ENCODE assay signal across 8 mouse cellular contexts in genomic region chr10:115478441-115479141, GRCm38 (mm10).
A peak's percentile ranks its signal among the peaks of the same experiment; 100 is the strongest.
DNase-seq lines count a peak whose midpoint lies in the region; ATAC-seq lines count a peak whose summit lies in the region.

No protein-coding gene starts in this region.

- no peaks in the 10 kb centered on the region; the same call in 1 of the 2 replicates for H3K9me3 ChIP-seq in megakaryocyte, embryonic 14.5 days
- H3K9me3 ChIP-seq in limb, embryonic 12.5 days = no peaks in the 10 kb centered on the region
- H3K9me3 ChIP-seq in neural tube, embryonic 14.5 days (ENCODE audit: control insufficient read depth, low read length) = no peaks in the 10 kb centered on the region

- peak overlapping the region; percentile 53 for H3K4me3 ChIP-seq in megakaryocyte, embryonic 14.5 days (replicated peaks)
- H3K4me3 ChIP-seq in limb, embryonic 12.5 days (replicated peaks) = peak overlapping the region; percentile 26
- no peak overlapping the region for H3K4me3 ChIP-seq in neural tube, embryonic 14.5 days (ENCODE audit: low read depth, low read length)

- peak overlapping the region; percentile 57 for H3K4me2 ChIP-seq in limb, embryonic 12.5 days
- H3K4me2 ChIP-seq in neural tube, embryonic 14.5 days (ENCODE audit: low read depth, low read length) = peak overlapping the region; percentile 38

- H3K9ac ChIP-seq in limb, embryonic 12.5 days (replicated peaks) = no peak overlapping the region; the same call in 1 of the 2 replicates
- H3K9ac ChIP-seq in neural tube, embryonic 14.5 days (replicated peaks; ENCODE audit: low read depth, low read length) = no peak overlapping the region

- 13% methylated on average over 19 of the region's 20 CpGs for WGBS in limb, embryonic 12.5 days
- WGBS in neural tube, embryonic 14.5 days = 13% methylated on average over 20 of the region's 20 CpGs

- DNase-seq in cerebellum, adult 9-10 months = no peak
- no peak for DNase-seq in urinary bladder, postnatal 14 days (ENCODE audit: low spot score)

- no peak overlapping the region for H3K27ac ChIP-seq in limb, embryonic 12.5 days
- 0 out of 2 replicates have a peak overlapping the region, but pooled peaks have one; percentile 16 for H3K27ac ChIP-seq in neural tube, embryonic 14.5 days (ENCODE audit: low read depth, low read length)

- no peaks in the 10 kb centered on the region for H3K36me3 ChIP-seq in megakaryocyte, embryonic 14.5 days (replicated peaks; ENCODE audit: low read length)
- H3K36me3 ChIP-seq in limb, embryonic 12.5 days = no peaks in the 10 kb centered on the region
- H3K36me3 ChIP-seq in neural tube, embryonic 14.5 days (ENCODE audit: control insufficient read depth, insufficient read depth, low read length) = no peaks in the 10 kb centered on the region

- H3K27me3 ChIP-seq in megakaryocyte, embryonic 14.5 days (replicated peaks) = peaks cover 4% of the 10 kb centered on the region
- 0 out of 2 replicates have a peak, but pooled peaks cover 5% of the 10 kb centered on the region for H3K27me3 ChIP-seq in limb, embryonic 12.5 days
- H3K27me3 ChIP-seq in neural tube, embryonic 14.5 days (ENCODE audit: control insufficient read depth, insufficient read depth, low read length) = no peaks in the 10 kb centered on the region

- ATAC-seq in cerebellum, adult (ENCODE audit: insufficient number of reproducible peaks, low FRiP score, low TSS enrichment) = peak; percentile 51
- ATAC-seq in megakaryocyte, adult 5-6 weeks (ENCODE audit: poor library complexity, severe bottlenecking) = no peak
- ATAC-seq in limb, embryonic 12.5 days (ENCODE audit: insufficient number of reproducible peaks, insufficient read depth, low FRiP score, low TSS enrichment, low read depth) = 0 out of 2 replicates have a peak, but pooled peaks have one; percentile 38
- ATAC-seq in neural tube, embryonic 14.5 days (ENCODE audit: low read depth) = peak; percentile 72
- ATAC-seq in activated CD4-positive, CD25-positive, alpha-beta regulatory T cell, adult 4 months = no peak

- peaks cover 6% of the 10 kb centered on the region; the same call in 1 of the 2 replicates for H3K4me1 ChIP-seq in megakaryocyte, embryonic 14.5 days
- H3K4me1 ChIP-seq in limb, embryonic 12.5 days (replicated peaks) = peaks cover 9% of the 10 kb centered on the region
- H3K4me1 ChIP-seq in neural tube, embryonic 14.5 days (ENCODE audit: control insufficient read depth, insufficient read depth, low read length) = peaks cover 4% of the 10 kb centered on the region; the same call in 1 of the 2 replicates

Comparison
In these comparisons a context has a peak if more than half of its experiments do, and no peak if none do; other contexts are left out.
1. ATAC-seq: peak in cerebellum, adult (single experiment), limb, embryonic 12.5 days (single experiment) and neural tube, embryonic 14.5 days (single experiment); none in megakaryocyte, adult 5-6 weeks (single experiment) and activated CD4-positive, CD25-positive, alpha-beta regulatory T cell, adult 4 months (single experiment).